Mouse (Mus musculus) heart, adult 2 months (tissue): Measurements from ENCODE around the gene Myo10. TPM values are rescaled to one million over a fixed set of nuclear protein-coding genes. Genes with fewer than 3 reads are reported as not detected.

Source experiments
- DNase-seq, 2 experiments: peaks; one replicate each; pipeline ENCODE4 v3.0.0; 2021
- H3K27ac ChIP-seq: fragments of 200-600 bp; 2 replicates; pipeline ENCODE4 v1.8.1; 2022
- H3K27me3 ChIP-seq: fragments of 200-500 bp; 2 replicates; pipeline ENCODE4 v1.6.1; 2012; ENCODE audit warnings: mild to moderate bottlenecking, low read length, inconsistent platforms, mixed read lengths; ENCODE audit not compliant: control insufficient read depth, insufficient read depth
- H3K36me3 ChIP-seq: fragments of 200-500 bp; 2 replicates; pipeline ENCODE4 v1.6.1; 2012; ENCODE audit warnings: low read length, inconsistent platforms; ENCODE audit not compliant: control insufficient read depth, insufficient read depth
- H3K4me1 ChIP-seq: fragments of 200-500 bp; 2 replicates; pipeline ENCODE4 v1.6.1; 2011; ENCODE audit warnings: low read length; ENCODE audit not compliant: control insufficient read depth, insufficient read depth
- H3K4me3 ChIP-seq: fragments of 200-600 bp; 2 replicates; pipeline ENCODE4 v1.8.1; 2022
- H3K79me2 ChIP-seq: fragments of 200-500 bp; replicated peaks from 2 replicates; pipeline ENCODE4 v1.6.1; 2012; ENCODE audit warnings: mild to moderate bottlenecking, inconsistent platforms, low read length, moderate library complexity, mixed read lengths; ENCODE audit not compliant: control insufficient read depth, insufficient read depth
- H3K9ac ChIP-seq: fragments of 200-500 bp; 2 replicates; pipeline ENCODE4 v1.6.1; 2012; ENCODE audit warnings: low read depth, mild to moderate bottlenecking, control low read depth, inconsistent platforms, low read length, mixed read lengths
- CTCF ChIP-seq: fragments of 200-600 bp; IDR thresholded peaks from 2 replicates; pipeline ENCODE4 v1.8.1; 2022; ENCODE audit warnings: antibody characterized with exemption, mild to moderate bottlenecking, moderate library complexity
- EP300 ChIP-seq: fragments of 200-500 bp; IDR thresholded peaks from 2 replicates; pipeline ENCODE4 v1.6.1; 2011; ENCODE audit warnings: low read depth, low read length, control low read depth; ENCODE audit not compliant: insufficient read depth
- POLR2A ChIP-seq: fragments of 200-500 bp; IDR thresholded peaks from 2 replicates; pipeline ENCODE4 v1.6.1; 2011; ENCODE audit warnings: mild to moderate bottlenecking, low read depth, low read length, control low read depth; ENCODE audit not compliant: insufficient read depth
- WGBS: fragments of 180-500 bp; shearing (Covaris S2); methylation state at CpG from one replicate; pipeline ENCODE4 v1.1.7; 2018; 5-methylcytosine and 5-hydroxymethylcytosine counted together
- intact Hi-C: fragments of 180-260 bp; cut with DNase I; formaldehyde crosslinking; loops from one replicate; pipeline ENCODE4 v1.15.1; 2025
- polyA plus RNA-seq: library from polyadenylated mRNA; depleted of rRNA; stranded (reverse); fragments of >200 nt; gene quantifications from 2 replicates; pipeline ENCODE4 v1.2.3, GENCODE M21; 2012
- total RNA-seq, 2 experiments: library from RNA; stranded (reverse); gene quantifications; 2 replicates each; pipeline ENCODE4 v1.2.3; 2021

Gene Myo10
- total and polyA plus RNA-seq, 3 experiments: 26.6 to 67.9 (median 63.7) TPM

- intact Hi-C loops: no loop called here
- WGBS: 46% methylated on average over 21 of the region's 21 CpGs
Observed at GRCm38 (mm10) chr15:25692254-25692950, 70.1 kb downstream of the Myo10 start.

GRCm38 (mm10) chr15:25693708-25694107 is 71.4 kb downstream of the Myo10 start:
- H3K27ac ChIP-seq: no peak overlapping the region
- no peak for DNase-seq
- H3K4me1 ChIP-seq: peaks cover 10% of the 10 kb centered on the region
- H3K79me2 ChIP-seq: peaks cover 3% of the 10 kb centered on the region
- TF ChIP-seq POLR2A (no peak), CTCF (no peak), EP300 (no peak)
- H3K9ac ChIP-seq: no peak overlapping the region
- H3K27me3 ChIP-seq: no peaks in the 10 kb centered on the region
- H3K36me3 ChIP-seq: no peaks in the 10 kb centered on the region
- intact Hi-C loops: no loop called here
- 84% methylated on average over 11 of the region's 11 CpGs for WGBS
- no peak overlapping the region for H3K4me3 ChIP-seq

More at GRCm38 (mm10) chr15:25692254-25692950, 70.1 kb downstream of the Myo10 start:
- H3K36me3 ChIP-seq: no peaks in the 10 kb centered on the region
- H3K4me3 ChIP-seq: no peak overlapping the region
- no peak overlapping the region for H3K9ac ChIP-seq
- H3K27me3 ChIP-seq: no peaks in the 10 kb centered on the region
- peaks cover 3% of the 10 kb centered on the region for H3K79me2 ChIP-seq
- no peak overlapping the region for H3K27ac ChIP-seq
- peaks cover 10% of the 10 kb centered on the region for H3K4me1 ChIP-seq
- peak; percentile 50 for DNase-seq
- TF ChIP-seq CTCF (no peak), EP300 (0 out of 2 replicates have a peak, but pooled peaks have one; percentile 40), POLR2A (no peak)

GRCm38 (mm10) chr15:25694749-25695148 is 72.4 kb downstream of the Myo10 start:
- H3K36me3 ChIP-seq: no peaks in the 10 kb centered on the region
- H3K4me3 ChIP-seq: no peak overlapping the region
- TF ChIP-seq CTCF: no peak
- 93% methylated on average over 4 of the region's 4 CpGs for WGBS
- peaks cover 10% of the 10 kb centered on the region for H3K4me1 ChIP-seq
- intact Hi-C loops: no loop called here
- no peak for DNase-seq
- no peak overlapping the region for H3K9ac ChIP-seq
- H3K27me3 ChIP-seq: no peaks in the 10 kb centered on the region
- no peak overlapping the region for H3K27ac ChIP-seq
- H3K79me2 ChIP-seq: peaks cover 2% of the 10 kb centered on the region

GRCm38 (mm10) chr15:25695253-25695652 is 72.9 kb downstream of the Myo10 start:
- no peak for TF ChIP-seq CTCF
- TF ChIP-seq EP300: no peak
- no peak for TF ChIP-seq POLR2A
- no peak for DNase-seq
- WGBS: 82% methylated on average over 3 of the region's 3 CpGs

GRCm38 (mm10) chr15:25695883-25696282 is 73.6 kb downstream of the Myo10 start:
- WGBS: 69% methylated on average over 7 of the region's 7 CpGs
- TF ChIP-seq CTCF: no peak
- no peak for TF ChIP-seq POLR2A
- no peak for TF ChIP-seq EP300
- H3K36me3 ChIP-seq: no peaks in the 10 kb centered on the region
- intact Hi-C loops: no loop called here
- H3K9ac ChIP-seq: no peak overlapping the region
- no peak for DNase-seq
- H3K4me3 ChIP-seq: no peak overlapping the region
- H3K27ac ChIP-seq: no peak overlapping the region
- H3K79me2 ChIP-seq: peaks cover 2% of the 10 kb centered on the region
- peaks cover 10% of the 10 kb centered on the region for H3K4me1 ChIP-seq
- no peaks in the 10 kb centered on the region for H3K27me3 ChIP-seq

More at GRCm38 (mm10) chr15:25695253-25695652, 72.9 kb downstream of the Myo10 start:
- H3K27ac ChIP-seq: no peak overlapping the region
- no peaks in the 10 kb centered on the region for H3K36me3 ChIP-seq
- intact Hi-C loops: no loop called here
- H3K4me3 ChIP-seq: no peak overlapping the region
- H3K9ac ChIP-seq: no peak overlapping the region
- H3K27me3 ChIP-seq: no peaks in the 10 kb centered on the region
- H3K4me1 ChIP-seq: peaks cover 10% of the 10 kb centered on the region
- peaks cover 2% of the 10 kb centered on the region for H3K79me2 ChIP-seq

GRCm38 (mm10) chr15:25696660-25697059 is 74.3 kb downstream of the Myo10 start:
- Histone ChIP-seq H3K36me3 (no peaks in the 10 kb centered on the region), H3K27me3 (no peaks in the 10 kb centered on the region), H3K27ac (no peak overlapping the region), H3K79me2 (peaks cover 2% of the 10 kb centered on the region), H3K4me3 (no peak overlapping the region), H3K9ac (no peak overlapping the region), H3K4me1 (peaks cover 10% of the 10 kb centered on the region)
- intact Hi-C loops: no loop called here
- no peak for DNase-seq
- no peak for TF ChIP-seq CTCF
- no peak for TF ChIP-seq POLR2A
- TF ChIP-seq EP300: no peak
- WGBS: 86% methylated on average over 6 of the region's 6 CpGs
